Mouse (Mus musculus): ENCODE data around the gene Ccl7. TPM values are rescaled to one million over a fixed set of nuclear protein-coding genes. Genes with fewer than 3 reads are reported as not detected.

The Ccl7 gene
- polyA plus RNA-seq, 1 experiment from 2014 or later, result 6.0 TPM

GRCm38 (mm10) chr11:82047746-82048415 is 2.4 kb downstream of the Ccl7 start:
- no peaks in the 10 kb centered on the region for H3K4me1 ChIP-seq (ENCODE audit: control insufficient read depth, insufficient read depth, low read length)
- no peak overlapping the region for H3K4me2 ChIP-seq (ENCODE audit: low read depth, low read length)
- no peak overlapping the region for H3K27ac ChIP-seq (ENCODE audit: low read length)
- H3K36me3 ChIP-seq (ENCODE audit: control insufficient read depth, insufficient read depth), result no peaks in the 10 kb centered on the region
- no peaks in the 10 kb centered on the region for H3K9me3 ChIP-seq (replicated peaks; ENCODE audit: control insufficient read depth, low read length)
- ATAC-seq (replicated peaks; ENCODE audit: extremely low read depth, insufficient read depth, low FRiP score), result no peak
- no peak overlapping the region for H3K9ac ChIP-seq (ENCODE audit: low read length)
- 39% methylated on average over 6 of the region's 6 CpGs for WGBS
- no peaks in the 10 kb centered on the region for H3K27me3 ChIP-seq (ENCODE audit: control insufficient read depth, insufficient read depth, low read length)
- H3K4me3 ChIP-seq (ENCODE audit: low read length), result no peak overlapping the region

- 75% methylated on average over 7 of the region's 7 CpGs for WGBS
- ATAC-seq (replicated peaks; ENCODE audit: extremely low read depth, insufficient read depth, low FRiP score), result no peak
- Histone ChIP-seq H3K9ac (ENCODE audit: low read length) (no peak overlapping the region), H3K4me2 (ENCODE audit: low read depth, low read length) (no peak overlapping the region), H3K4me3 (ENCODE audit: low read length) (no peak overlapping the region), H3K27ac (ENCODE audit: low read length) (no peak overlapping the region), H3K27me3 (ENCODE audit: control insufficient read depth, insufficient read depth, low read length) (no peaks in the 10 kb centered on the region), H3K9me3 (replicated peaks; ENCODE audit: control insufficient read depth, low read length) (no peaks in the 10 kb centered on the region), H3K36me3 (ENCODE audit: control insufficient read depth, insufficient read depth) (no peaks in the 10 kb centered on the region), H3K4me1 (ENCODE audit: control insufficient read depth, insufficient read depth, low read length) (no peaks in the 10 kb centered on the region)
These were observed 8.3 kb downstream of the Ccl7 start for GRCm38 (mm10) chr11:82053849-82054248.

GRCm38 (mm10) chr11:82057646-82058045 is 12.1 kb downstream of the Ccl7 start, which contains the start of gene Ccl11:
Gene Ccl11, plus strand, starts transcription at chr11:82057823.
- no peaks in the 10 kb centered on the region for H3K27me3 ChIP-seq (ENCODE audit: control insufficient read depth, insufficient read depth, low read length)
- ATAC-seq (replicated peaks; ENCODE audit: extremely low read depth, insufficient read depth, low FRiP score), result no peak
- H3K4me3 ChIP-seq (ENCODE audit: low read length), result no peak within 1 kb of the TSS
- H3K9ac ChIP-seq (ENCODE audit: low read length), result no peak within 1 kb of the TSS
- no peaks in the 10 kb centered on the region for H3K9me3 ChIP-seq (replicated peaks; ENCODE audit: control insufficient read depth, low read length)
- H3K27ac ChIP-seq (ENCODE audit: low read length), result no peak within 1 kb of the TSS
- no peaks in the 10 kb centered on the region for H3K36me3 ChIP-seq (ENCODE audit: control insufficient read depth, insufficient read depth)
- no peaks in the 10 kb centered on the region for H3K4me1 ChIP-seq (ENCODE audit: control insufficient read depth, insufficient read depth, low read length)
- 73% methylated on average over 6 of the region's 6 CpGs for WGBS
- no peak within 1 kb of the TSS for H3K4me2 ChIP-seq (ENCODE audit: low read depth, low read length)

GRCm38 (mm10) chr11:82062226-82062625 is 16.7 kb downstream of the Ccl7 start:
- 63% methylated on average over 3 of the region's 3 CpGs for WGBS

GRCm38 (mm10) chr11:82063454-82063853 is 17.9 kb downstream of the Ccl7 start:
- H3K36me3 ChIP-seq (ENCODE audit: control insufficient read depth, insufficient read depth), result no peaks in the 10 kb centered on the region
- ATAC-seq (replicated peaks; ENCODE audit: extremely low read depth, insufficient read depth, low FRiP score), result no peak
- H3K4me2 ChIP-seq (ENCODE audit: low read depth, low read length), result no peak overlapping the region
- WGBS, result 72% methylated on average over 2 of the region's 2 CpGs
- H3K9me3 ChIP-seq (replicated peaks; ENCODE audit: control insufficient read depth, low read length), result no peaks in the 10 kb centered on the region
- no peak overlapping the region for H3K4me3 ChIP-seq (ENCODE audit: low read length)
- H3K9ac ChIP-seq (ENCODE audit: low read length), result no peak overlapping the region
- no peaks in the 10 kb centered on the region for H3K27me3 ChIP-seq (ENCODE audit: control insufficient read depth, insufficient read depth, low read length)
- no peak overlapping the region for H3K27ac ChIP-seq (ENCODE audit: low read length)
- H3K4me1 ChIP-seq (ENCODE audit: control insufficient read depth, insufficient read depth, low read length), result no peaks in the 10 kb centered on the region

More at GRCm38 (mm10) chr11:82062226-82062625, 16.7 kb downstream of the Ccl7 start:
- Histone ChIP-seq H3K27me3 (ENCODE audit: control insufficient read depth, insufficient read depth, low read length) (no peaks in the 10 kb centered on the region), H3K4me1 (ENCODE audit: control insufficient read depth, insufficient read depth, low read length) (no peaks in the 10 kb centered on the region), H3K27ac (ENCODE audit: low read length) (no peak overlapping the region), H3K4me3 (ENCODE audit: low read length) (no peak overlapping the region), H3K36me3 (ENCODE audit: control insufficient read depth, insufficient read depth) (no peaks in the 10 kb centered on the region), H3K4me2 (ENCODE audit: low read depth, low read length) (no peak overlapping the region), H3K9ac (ENCODE audit: low read length) (no peak overlapping the region), H3K9me3 (replicated peaks; ENCODE audit: control insufficient read depth, low read length) (no peaks in the 10 kb centered on the region)
- ATAC-seq (replicated peaks; ENCODE audit: extremely low read depth, insufficient read depth, low FRiP score), result no peak

- H3K27me3 ChIP-seq (ENCODE audit: control insufficient read depth, insufficient read depth, low read length), result no peaks in the 10 kb centered on the region
- ATAC-seq (replicated peaks; ENCODE audit: extremely low read depth, insufficient read depth, low FRiP score), result no peak
- H3K9ac ChIP-seq (ENCODE audit: low read length), result no peak overlapping the region
- H3K27ac ChIP-seq (ENCODE audit: low read length), result no peak overlapping the region
- H3K4me2 ChIP-seq (ENCODE audit: low read depth, low read length), result no peak overlapping the region
- no peaks in the 10 kb centered on the region for H3K9me3 ChIP-seq (replicated peaks; ENCODE audit: control insufficient read depth, low read length)
- WGBS, result 68% methylated on average over 7 of the region's 7 CpGs
- H3K4me3 ChIP-seq (ENCODE audit: low read length), result no peak overlapping the region
- H3K36me3 ChIP-seq (ENCODE audit: control insufficient read depth, insufficient read depth), result no peaks in the 10 kb centered on the region
- H3K4me1 ChIP-seq (ENCODE audit: control insufficient read depth, insufficient read depth, low read length), result no peaks in the 10 kb centered on the region
These were observed 21.6 kb downstream of the Ccl7 start for GRCm38 (mm10) chr11:82066953-82067571.

GRCm38 (mm10) chr11:82071076-82071475 is 25.6 kb downstream of the Ccl7 start:
- Histone ChIP-seq H3K27me3 (ENCODE audit: control insufficient read depth, insufficient read depth, low read length) (no peaks in the 10 kb centered on the region), H3K36me3 (ENCODE audit: control insufficient read depth, insufficient read depth) (no peaks in the 10 kb centered on the region), H3K4me1 (ENCODE audit: control insufficient read depth, insufficient read depth, low read length) (no peaks in the 10 kb centered on the region), H3K4me3 (ENCODE audit: low read length) (no peak overlapping the region), H3K9me3 (replicated peaks; ENCODE audit: control insufficient read depth, low read length) (no peaks in the 10 kb centered on the region), H3K4me2 (ENCODE audit: low read depth, low read length) (no peak overlapping the region), H3K27ac (ENCODE audit: low read length) (no peak overlapping the region), H3K9ac (ENCODE audit: low read length) (no peak overlapping the region)
- no peak for ATAC-seq (replicated peaks; ENCODE audit: extremely low read depth, insufficient read depth, low FRiP score)
- 65% methylated on average over 3 of the region's 3 CpGs for WGBS

- 68% methylated on average over 1 of the region's 1 CpGs for WGBS
- H3K4me2 ChIP-seq (ENCODE audit: low read depth, low read length), result no peak overlapping the region
- ATAC-seq (replicated peaks; ENCODE audit: extremely low read depth, insufficient read depth, low FRiP score), result no peak
- no peaks in the 10 kb centered on the region for H3K27me3 ChIP-seq (ENCODE audit: control insufficient read depth, insufficient read depth, low read length)
- H3K9ac ChIP-seq (ENCODE audit: low read length), result no peak overlapping the region
- no peak overlapping the region for H3K27ac ChIP-seq (ENCODE audit: low read length)
- no peaks in the 10 kb centered on the region for H3K4me1 ChIP-seq (ENCODE audit: control insufficient read depth, insufficient read depth, low read length)
- no peaks in the 10 kb centered on the region for H3K36me3 ChIP-seq (ENCODE audit: control insufficient read depth, insufficient read depth)
- H3K9me3 ChIP-seq (replicated peaks; ENCODE audit: control insufficient read depth, low read length), result no peaks in the 10 kb centered on the region
- H3K4me3 ChIP-seq (ENCODE audit: low read length), result no peak overlapping the region
These were observed 26.9 kb downstream of the Ccl7 start for GRCm38 (mm10) chr11:82072374-82072773.

GRCm38 (mm10) chr11:82072984-82073383 is 27.5 kb downstream of the Ccl7 start:
- 61% methylated on average over 3 of the region's 3 CpGs for WGBS
- no peaks in the 10 kb centered on the region for H3K4me1 ChIP-seq (ENCODE audit: control insufficient read depth, insufficient read depth, low read length)
- no peaks in the 10 kb centered on the region for H3K36me3 ChIP-seq (ENCODE audit: control insufficient read depth, insufficient read depth)
- H3K27me3 ChIP-seq (ENCODE audit: control insufficient read depth, insufficient read depth, low read length), result no peaks in the 10 kb centered on the region
- H3K27ac ChIP-seq (ENCODE audit: low read length), result no peak overlapping the region
- H3K9ac ChIP-seq (ENCODE audit: low read length), result no peak overlapping the region
- H3K4me2 ChIP-seq (ENCODE audit: low read depth, low read length), result no peak overlapping the region
- ATAC-seq (replicated peaks; ENCODE audit: extremely low read depth, insufficient read depth, low FRiP score), result no peak
- no peaks in the 10 kb centered on the region for H3K9me3 ChIP-seq (replicated peaks; ENCODE audit: control insufficient read depth, low read length)
- H3K4me3 ChIP-seq (ENCODE audit: low read length), result no peak overlapping the region
